Mouse (Mus musculus): ENCODE measurements at regions not wholly inside any gene's neighbourhood (a gene's known extent, or its start where the extent isn't known, plus 50 kb on each side); places are given as distances from the start of the nearest gene placed in this dataset.

DNA sequence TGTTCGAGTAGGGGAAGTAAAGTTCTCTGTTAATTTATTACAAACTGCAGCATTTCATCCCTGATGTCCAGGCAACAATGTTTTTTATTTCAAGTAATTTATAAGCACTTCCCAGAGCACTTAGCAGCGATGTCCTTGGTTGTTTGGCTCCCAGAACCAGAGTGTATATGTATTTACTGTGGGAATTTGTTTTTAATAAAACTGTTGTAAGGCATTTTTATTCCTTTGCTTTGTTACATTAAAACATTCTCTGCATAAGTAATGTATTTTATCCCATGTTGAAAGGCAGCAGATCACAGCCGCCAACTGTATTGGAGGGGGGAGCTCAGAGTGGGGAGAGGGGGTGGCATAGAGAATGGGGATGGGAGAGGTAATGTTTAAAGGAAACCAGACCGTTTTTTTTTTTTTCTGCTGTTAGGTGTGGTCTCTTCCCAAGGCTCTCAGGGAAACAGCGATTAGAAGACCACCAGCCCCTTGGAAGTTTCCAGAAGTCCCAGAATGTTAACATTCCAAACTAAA, 266.8 kb upstream of the Sall1 start:
- no peak for DNase-seq

DNA sequence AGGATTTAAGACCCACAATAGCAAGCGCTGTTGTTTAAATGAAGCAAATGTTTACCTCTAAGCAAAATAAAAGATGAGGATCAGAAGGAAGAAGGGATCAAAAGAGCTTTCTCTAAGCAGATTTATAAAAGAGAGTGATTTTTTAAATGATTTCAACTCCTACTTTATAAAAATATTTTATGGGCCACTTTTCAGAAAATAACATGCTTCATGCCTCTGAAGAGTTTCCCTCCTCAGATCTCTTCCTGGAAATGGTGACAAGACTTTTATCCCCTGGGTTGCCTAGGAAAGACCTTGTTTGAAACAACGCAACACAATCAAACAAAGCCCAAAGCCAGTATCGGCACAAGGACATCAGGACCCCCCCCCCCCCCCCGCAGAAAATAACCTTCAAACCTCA, 265.6 kb upstream of the Sall1 start:
- DNase-seq: no peak

DNA sequence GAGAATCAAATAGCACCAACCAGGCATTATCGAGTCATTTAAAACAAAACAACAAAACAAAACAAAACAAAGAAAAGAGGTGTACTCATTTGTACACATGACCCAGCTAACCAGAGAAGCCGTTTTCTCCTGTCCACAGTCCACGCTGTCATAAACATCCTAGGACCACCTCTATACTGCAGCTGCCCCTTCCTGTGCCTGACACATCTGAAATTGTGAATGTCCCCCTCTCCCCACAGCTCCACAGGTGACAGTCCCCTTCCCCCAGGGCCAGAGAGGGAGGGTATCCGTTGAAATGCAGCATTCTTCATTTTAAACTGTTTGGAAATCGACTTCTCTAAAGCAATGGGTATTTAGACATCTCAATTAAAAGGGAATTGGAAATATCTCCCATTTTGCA, 265.0 kb upstream of the Sall1 start:
- DNase-seq: no peak

DNA sequence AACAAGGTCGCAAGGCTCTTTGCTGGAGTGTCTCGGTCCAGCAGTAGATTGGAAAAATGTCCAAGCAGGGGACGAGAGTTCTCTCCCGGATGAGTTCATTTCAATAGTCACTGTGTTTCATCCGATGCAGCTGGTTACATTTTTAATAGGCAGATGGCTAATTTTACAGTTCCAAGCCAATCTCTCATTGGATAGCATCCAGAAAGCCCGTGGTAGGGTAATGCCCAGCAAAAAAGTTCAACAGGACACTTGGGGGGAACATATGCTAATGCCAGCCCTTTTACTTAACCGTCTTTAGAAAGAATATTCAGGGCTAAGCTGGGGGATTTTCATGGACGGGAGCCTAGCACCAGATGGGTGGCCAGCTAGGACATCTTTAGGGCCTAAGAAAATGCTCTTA, 264.6 kb upstream of the Sall1 start:
- no peak for DNase-seq

DNA sequence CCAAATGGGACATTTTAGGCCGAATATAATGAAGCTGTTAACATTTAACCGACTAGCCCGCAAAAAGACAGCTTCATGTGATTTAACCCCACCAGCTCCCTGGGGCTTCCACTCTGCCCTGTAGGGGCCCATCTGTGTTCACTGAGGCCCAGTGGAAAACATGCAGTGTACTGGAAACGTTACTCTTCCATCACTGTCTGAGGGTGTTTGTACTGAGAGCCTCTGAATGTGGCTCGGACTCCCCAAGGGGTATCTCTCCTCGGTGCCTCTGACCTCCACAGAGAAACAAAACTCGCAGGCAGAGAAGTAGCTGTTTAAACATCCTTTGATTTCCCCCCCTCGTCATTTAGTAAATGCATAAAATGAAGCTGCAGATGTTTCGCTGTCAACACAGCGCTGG, 263.6 kb upstream of the Sall1 start:
- DNase-seq: no peak

DNA sequence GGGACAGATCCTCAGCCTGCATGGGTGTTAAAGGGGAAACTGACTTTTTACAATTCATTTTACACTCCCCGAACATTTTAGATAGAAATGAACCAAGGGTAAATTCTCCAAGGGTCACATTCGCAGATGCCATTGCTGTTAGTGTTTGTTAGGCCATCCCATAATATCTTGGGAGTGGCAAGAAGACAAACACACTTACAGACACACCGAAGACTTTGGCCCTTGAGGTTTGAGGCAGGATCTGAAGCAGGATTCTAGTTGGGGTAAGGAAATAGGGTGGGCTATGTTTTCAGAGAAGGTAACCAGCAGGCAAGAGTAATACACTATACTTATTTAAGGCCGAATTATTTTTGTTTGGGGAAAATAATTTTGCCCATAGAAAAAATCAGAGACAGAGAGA, 263.1 kb upstream of the Sall1 start:
- no peak for DNase-seq

DNA sequence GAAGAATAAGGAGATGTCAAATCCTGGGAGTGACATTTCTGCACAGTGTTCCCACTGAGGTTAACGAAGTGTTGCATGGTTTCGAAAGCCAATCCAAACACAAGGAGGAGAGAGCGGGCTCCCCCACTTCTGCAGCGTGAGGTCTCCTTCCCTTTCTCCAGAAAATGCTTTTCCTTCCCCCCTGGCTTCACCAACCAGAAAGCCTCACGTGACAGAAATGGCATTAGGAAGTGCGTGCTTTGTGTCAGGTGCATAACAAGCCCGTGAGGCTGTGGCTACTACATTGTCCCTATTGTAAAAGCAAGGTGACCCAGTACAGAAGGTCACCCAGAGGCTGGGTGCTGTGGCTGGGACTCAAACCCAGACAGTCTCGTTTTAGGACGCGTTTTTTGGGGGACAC, 260.2 kb upstream of the Sall1 start:
- DNase-seq: no peak

DNA sequence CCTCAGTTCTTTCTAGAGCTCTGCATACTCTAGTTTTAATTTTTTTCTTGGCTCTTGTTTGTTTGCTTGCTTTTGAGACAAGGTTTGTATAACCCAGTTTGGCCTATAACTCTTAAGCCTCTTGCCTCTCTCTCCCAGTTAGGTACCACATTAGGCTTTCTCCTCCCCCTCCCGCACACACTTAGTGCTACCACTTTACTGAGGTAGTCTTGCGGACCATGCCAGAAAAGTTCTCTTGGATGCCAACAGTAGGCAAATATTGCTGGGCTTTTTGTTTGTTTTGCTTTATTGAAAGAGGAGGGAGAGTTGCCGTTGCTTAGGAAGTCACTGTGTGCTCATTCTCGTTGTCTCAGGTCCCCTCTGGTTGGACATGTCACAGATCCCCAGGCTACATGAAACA, 259.4 kb upstream of the Sall1 start:
- peak; percentile 62 for DNase-seq

DNA sequence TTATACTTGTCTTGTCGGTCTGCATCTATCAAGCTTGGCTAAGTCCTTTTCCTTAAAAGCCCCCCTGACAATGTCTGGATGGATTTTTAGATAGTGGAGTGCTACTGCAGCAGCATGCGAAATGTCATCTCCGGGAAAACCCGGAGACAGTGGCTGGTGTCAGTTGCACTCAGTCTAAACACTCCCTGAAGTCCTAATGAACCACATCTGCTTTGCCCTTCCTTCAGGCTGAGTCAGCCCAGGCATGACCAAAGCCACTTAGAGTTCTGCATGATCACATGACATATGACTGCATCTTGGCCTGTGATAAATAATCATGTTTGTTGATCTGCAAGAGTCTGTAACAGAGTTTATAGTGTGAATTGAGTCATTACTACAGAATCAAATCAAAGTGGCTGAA, 255.7 kb upstream of the Sall1 start:
- no peak for DNase-seq

DNA sequence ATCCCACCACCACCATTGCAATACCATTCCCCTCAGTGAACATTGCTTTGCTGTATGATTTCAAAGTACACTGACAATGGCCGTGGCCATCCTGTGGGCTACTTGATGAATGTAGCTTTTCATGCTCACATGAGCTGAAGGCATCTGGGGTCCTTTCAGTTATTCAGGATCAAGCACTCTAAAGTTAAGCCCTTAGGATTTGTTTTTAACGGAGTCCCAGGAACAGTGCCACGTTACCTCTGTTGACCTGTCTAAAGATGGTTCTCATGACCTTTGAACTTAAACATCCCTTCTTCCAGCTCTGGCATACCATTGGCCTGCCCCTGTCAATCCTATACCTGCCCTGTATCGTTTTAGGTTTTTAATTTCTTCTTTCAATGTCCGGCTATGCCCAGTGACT, 251.7 kb upstream of the Sall1 start:
- DNase-seq: no peak

DNA sequence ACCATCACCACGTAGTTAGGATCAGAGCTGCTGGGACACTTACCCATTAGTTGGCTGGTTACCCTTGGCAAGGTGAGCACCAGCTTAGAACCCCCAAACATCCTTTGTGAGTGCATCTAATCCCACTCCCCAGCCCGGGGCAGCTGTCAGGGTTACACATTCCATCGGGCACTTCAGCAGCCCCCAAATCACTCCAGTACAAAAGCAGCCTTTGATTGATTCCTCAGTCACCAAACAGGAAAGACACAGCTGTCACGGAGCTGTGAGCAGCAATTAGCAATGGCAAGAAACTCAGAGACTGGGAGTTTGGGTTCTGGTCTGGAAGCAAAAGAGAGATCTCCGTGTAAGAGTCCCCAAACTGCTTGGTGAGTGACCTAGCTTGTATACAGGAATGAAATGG, 245.1 kb upstream of the Sall1 start:
- DNase-seq: no peak

DNA sequence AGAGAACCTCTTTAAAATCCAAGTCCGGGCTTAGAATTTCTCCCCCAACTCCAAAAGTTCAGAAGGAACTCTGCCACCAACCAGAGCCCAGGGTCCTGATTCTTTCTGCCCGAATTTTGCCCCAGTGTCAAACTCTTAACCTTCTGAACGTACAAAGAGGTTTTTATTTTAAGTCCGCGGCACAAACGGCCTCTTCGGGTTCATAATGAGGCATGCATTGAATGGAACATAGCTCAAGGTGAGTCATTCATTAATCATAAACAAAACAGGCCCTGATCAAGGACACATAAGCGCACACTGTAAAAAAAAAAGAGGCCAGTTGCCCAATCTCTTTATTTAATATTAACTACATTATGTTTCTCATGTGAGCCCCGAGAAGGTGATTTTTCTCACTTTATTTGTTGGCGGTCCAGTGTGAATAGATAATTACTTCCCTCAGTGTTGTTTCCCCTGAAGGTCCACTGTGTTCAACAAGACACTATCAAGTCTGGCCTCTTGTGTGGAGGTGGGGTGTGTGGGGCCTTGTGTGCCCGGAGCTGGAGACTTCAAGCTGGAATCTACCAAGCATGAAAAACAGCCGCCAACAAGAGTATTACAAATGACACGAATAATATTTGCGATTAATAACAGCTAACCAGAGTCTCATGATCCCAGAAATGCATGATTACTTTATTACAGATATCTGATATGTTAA, 241.1 kb upstream of the Sall1 start:
- no peak for DNase-seq

DNA sequence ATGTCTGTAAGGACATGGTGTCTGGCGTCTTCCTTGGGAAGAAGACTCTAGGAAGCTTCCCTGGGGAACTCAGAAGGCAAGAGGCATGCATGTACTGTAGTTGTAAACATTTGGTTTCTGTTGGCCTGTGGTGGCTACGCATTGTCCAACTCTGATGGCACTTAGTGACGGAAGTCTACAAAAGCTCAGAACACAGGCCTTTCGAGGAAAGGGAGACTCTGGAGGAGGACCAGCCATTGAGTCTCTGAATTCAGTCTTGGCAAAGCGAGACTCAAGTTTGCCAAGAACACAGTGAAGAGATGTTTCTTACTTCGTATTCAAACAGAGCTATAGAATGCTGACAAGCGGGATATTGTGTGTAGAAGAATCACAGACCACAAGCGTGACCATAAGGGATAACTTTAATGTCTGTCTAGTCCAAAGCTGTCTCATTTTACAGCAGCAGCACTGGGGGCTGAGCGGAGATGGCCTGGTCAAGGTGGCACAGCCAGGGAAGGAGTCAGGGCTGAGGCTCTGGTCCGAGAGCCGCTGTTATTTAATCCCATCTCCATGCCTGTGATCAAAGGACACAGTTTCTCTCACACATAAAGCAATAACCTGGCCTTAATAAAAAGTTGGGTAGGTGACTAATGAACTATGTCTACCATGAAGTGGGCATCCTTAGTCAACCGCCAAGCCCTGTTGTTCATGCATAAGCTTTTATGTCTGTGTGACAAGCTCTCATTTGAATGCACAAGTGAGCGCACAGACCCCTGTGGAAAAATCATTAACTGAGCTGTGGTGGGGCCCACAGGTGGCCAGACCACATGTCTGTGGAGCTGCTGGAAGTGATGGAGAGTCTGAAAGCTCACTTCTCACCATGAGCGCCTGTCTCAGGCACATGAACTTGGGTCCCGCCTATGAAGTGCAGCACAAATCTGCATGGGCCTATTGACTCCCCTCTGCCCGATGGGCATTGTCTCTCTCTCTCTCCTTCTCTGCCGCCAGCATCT, 239.4 kb upstream of the Sall1 start:
- no peak for DNase-seq

DNA sequence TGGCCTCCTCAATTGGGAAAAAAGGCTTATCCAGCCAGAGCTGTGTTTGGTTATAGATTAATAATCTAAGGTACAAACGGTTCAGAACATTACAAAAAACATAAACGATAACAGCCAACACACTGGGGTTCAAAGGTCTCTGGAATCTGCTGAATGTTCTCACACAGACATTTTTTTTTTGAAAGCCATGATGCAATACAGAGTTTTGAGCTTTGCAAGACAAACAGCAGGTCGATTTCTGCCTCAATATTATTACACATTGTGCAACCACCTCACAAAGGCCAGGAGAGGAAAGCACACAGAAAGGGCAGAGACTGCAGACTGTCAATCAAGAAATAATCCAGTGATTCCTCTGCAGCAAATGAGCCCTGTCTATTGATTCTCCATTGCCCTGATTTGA, 235.9 kb upstream of the Sall1 start:
- peak; percentile 38 for DNase-seq

DNA sequence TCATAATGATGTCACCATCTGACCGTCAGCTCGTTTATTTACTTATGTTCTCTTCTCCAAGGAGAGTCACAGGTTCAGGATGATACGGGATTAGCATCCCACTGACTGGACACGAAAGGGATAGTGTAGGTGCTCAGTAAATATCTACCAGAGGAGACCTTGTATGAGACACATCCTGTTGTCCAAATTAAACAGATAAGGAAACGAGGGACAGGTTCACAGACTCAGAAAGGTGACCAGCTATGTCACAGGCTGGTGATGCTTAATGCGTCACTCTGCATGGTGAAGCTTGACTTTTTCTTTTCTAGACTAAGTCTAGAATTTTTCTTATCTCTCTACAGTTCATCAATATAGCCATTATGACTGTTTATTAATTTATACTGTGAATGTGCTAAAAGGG, 235.2 kb upstream of the Sall1 start:
- no peak for DNase-seq

DNA sequence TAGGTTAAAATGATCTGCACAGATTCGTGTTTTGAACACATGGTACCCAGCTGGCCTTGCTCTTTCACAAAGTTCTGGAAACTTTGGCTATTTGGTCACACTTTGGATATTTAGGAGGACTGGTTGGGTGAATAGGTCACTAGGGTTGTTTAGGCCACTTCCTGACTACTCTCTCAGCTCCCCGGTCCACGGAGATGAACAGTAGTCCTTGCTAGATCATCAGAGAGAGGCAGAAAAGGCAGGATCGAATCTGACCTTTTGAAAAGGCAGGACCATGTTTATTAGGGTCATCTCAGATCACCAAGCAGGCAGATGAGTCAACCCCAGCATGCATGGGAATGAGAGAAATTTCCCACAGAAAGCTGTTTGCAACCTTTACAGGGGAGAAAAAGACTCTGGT, 229.3 kb upstream of the Sall1 start:
- DNase-seq: no peak

DNA sequence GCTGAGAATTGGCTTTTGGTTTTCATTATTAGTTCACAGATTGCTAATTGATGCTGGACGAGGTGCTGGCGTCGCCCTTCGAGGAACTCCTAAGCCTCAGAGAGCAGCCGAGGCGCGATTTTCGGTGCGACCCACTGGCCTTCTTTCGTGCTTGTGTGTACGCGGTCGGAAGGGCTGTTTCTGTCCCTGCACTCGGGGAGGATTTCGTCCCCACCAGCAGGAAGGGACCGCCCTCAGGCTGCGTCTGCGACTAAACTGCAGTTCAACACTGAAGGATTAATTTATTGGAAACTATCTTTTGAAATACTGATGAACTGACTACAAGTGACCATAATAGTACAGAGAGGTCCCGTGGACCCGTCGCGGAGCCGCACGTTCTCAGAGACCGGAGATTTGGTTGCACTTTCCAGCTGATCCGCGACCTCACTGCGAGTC, 228.4 kb upstream of the Sall1 start:
- DNase-seq: peak; percentile 21

DNA sequence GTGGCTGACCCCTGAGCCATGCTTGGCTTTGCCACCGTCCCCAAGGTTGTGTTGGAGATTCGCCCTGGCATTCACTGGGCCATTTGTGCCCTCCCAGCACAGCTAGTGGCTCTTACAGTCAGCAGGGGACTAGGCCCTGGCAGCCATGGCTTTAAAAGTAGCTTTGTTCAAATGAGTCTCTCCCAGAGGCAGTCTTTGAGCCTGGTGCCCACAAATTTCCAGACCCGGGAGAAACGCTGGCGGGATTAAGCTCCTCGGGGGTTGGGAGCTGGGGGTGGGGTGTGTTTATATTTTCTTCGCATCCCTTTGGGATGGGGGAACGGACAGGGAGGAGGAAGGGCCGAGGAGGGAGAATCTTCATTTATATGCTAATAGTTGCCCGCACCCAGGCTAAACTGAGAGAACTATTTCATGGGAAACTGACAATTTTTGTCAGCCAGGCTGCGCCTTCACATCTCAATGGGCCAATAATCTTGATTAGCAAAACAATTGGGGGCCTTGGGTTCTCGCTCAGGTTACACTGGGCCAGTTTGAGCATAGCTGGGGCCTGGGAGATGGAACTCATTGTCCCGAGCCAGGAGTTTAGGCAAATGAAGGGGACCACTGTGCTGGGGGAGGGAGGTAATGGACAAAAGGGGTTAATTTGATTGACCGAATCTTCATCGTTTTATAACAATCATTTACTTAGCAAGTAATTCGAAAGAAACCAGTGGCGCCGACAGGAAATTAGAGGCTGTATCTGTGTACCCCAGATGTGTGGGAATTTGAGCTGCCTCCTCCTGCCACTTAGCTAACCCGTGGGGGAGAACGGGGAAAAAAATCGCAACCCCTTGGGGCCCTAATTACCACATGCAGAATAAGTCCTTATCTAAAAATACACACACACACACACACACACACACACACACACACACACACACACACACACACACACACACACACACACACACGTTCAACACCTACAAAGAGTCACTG, 227.7 kb upstream of the Sall1 start:
- DNase-seq: no peak

DNA sequence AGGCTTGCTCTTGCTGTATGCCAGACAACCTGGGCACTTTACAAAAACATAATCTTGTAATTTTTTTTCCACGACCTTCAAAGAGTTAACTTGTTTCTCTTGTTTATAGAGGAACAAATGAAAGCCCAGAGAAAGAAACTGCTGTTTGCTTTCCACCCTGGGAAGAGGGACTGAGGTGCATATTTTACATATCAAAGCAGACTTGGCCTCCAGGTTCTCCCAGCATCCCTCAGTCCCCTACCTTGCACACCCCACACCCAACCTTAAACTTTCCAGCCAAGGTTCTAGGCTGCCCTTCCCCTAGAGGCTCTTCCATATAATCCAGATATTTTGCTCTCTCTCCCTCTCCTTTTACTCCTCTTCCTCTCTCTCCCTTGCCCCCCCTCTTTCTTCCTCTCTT, 226.0 kb upstream of the Sall1 start:
- no peak for DNase-seq

DNA sequence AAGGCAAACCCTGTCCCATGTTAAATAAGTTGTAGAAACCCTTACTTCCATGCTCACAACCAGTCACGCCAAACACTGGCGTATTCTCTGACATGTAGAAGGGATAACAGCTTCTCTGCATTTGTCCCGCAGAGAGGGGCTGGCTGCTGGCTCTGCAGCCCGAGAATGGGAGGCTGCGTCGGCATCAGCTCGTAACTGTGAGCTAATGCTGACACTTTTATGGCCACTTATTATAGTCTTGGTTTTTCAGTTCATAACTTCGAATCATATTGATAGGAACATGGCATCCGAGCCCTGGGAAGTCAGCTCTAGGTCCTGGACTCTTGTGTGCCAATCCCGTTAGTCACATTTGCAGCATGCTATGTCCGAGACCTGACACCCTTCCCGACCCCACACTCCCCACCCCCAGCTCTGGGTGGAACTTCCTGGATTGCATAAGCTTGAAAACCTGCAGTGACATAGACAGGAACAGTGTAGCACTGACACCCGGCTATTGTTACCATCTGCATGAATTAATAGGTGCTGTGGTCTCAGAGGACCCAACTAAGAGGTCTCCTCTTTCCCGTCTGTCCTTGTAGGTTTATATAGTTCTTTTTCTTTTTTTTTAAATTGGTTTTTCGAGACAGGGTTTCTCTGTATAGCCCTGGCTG, 217.3 kb upstream of the Sall1 start:
- DNase-seq: peak; percentile 15

DNA sequence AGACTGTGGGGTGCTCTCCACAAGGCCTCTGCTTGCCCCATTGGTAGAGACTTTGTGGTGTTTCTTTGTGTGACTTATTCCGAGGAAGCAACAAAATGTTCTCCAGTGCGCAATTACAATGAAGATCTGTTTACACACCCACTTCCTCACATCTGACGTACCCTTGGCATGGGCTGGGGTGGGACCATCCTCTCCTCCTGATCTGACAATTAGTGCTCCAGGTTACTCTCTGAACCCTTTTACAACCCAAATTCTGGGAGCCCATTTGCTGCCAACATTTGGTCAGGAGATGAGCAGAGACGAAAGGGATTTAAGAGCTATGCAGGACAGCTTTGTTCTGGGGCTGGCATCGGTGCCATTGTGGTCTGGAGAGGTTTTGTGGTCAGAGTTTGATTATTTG, 215.9 kb upstream of the Sall1 start:
- peak; percentile 54 for DNase-seq

DNA sequence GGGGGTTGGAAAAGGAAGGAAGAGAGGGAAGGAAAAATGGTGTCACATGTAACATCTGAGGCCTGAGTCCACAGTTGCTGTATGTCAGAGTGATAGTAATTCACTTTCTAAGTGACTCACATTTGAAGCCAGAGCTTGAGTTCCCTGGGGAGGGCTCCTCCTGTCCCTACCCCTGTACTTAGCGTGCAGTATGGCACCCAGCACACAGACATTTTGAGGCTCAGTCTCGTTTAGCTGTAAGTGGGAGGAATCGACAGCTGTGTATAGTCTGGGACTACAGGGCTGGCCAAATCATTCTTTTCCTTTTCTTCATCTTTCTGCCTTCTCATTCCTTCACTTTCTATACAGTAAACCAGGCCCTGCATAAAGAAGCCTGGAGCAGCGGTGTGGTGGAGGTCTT, 202.4 kb upstream of the Sall1 start:
- DNase-seq: no peak
